Mouse (Mus musculus) layer of hippocampus, postnatal 25 days (tissue): ENCODE data around the gene Camk1d. TPM values are rescaled to one million over a fixed set of nuclear protein-coding genes. Genes with fewer than 3 reads are reported as not detected.
"Not testable (repeated sequence)": the region's sequence is repeated elsewhere in the genome, so short reads cannot be mapped to it uniquely, and the experiment has no call there.

Experiments used
- DNase-seq, 2 experiments: peaks; one replicate each; pipeline ENCODE4 v3.0.0; 2022; ENCODE audit warnings: mixed read lengths in 2 of 2, low spot score in 1 of 2; ENCODE audit errors: extremely low spot score in 1 of 2
- total RNA-seq, 2 experiments: library from RNA; stranded (reverse); gene quantifications; 2 replicates each; pipeline ENCODE4 v1.2.3; 2021

The Camk1d gene
- total RNA-seq, 2 experiments from 2014 or later: 146 to 154 TPM

DNA sequence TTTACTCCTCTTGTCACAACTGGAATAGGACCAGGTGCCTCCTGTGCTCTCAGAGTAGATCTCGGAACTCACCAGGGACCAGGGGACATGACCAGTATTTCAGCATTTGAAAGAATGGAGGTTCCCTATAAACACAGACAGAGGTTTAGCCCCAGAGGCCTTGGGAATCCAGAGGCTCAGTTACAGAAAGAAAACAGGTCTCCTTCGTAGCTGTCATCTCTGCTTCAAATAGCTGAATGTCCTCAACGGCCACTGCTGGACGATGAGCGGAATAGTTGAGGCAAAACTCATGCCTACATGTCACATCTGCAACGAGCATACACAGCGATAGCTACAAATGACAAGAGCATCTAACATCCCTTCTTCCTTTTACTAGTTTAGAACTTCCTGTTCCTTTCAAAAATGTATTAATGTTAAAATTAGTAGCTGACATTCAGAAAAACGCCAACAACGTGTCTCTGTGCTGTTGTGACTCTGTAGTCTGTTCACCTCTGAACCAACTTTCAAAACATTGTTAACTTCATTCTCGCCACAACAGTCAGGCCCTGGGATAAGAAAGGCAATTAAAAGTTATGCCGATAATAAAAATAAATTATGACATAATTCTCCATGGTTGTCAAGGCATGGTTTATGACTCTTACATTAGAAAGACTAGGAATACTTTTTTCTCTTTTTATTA lies 82.5 kb downstream of the Camk1d start:
- DNase-seq: no peak

DNA sequence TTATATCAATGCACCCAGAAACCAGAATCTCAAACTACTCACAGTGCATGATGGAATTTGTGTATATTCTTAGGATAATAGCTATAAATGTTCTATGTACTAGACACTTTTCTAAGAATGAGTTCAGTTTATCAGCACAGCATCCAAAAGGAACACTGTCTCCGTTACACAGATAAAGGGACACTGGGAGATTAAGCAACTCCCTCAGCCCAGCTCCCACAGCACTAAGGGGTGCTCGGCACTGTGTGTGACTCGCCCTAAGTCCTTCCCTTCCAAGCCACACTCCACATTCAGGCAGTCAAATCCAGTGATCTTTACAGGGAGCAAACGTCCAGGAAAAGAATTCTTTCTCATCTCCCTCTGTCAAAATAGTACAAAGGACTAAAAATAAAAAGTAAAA lies 83.6 kb downstream of the Camk1d start:
- DNase-seq: no peak

DNA sequence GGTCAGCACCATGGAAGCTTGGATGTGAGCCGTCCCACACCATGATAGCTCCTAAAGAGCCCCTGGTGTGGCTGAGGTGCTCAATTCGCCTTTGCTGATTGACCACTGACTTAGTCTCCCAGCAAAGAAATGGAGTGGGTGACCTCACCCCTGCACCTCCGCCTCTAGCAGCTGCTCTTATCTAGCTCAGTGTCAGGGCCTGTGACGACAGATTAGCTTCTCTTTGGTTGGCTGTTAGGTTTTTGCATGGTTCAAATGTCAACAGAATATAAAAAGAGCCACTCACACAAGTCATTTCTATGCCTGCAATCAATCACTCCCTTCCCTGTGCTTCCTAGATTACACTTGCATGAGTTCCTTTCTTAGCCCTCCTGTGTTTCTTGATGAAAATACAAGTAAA lies 89.9 kb downstream of the Camk1d start:
- DNase-seq: no peak

DNA sequence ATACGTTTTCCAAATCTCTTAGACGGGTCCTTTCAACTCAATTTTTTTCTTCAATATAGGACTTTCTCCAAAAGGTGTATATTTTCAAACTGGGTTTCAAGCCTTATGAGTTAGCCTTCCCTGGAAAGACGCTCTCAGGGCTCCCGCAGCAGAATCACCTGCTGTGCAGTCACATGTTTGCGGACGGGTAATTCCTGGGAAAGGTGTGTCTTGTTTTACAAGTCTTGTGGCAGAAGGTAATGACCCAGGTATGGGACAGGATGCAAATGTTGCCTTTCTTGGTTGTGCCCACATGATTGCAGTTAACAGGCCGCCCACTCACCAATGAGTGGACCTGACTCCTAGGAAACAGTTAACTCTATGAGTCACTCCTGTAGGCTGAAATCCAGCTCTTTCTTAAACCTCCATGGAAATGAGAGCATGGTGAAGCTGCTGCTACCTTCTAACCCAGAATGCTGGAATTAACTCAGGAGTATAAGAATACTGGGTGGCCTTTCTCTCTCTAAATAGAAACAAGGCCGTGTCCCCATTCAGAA lies 95.9 kb downstream of the Camk1d start:
- DNase-seq: no peak

DNA sequence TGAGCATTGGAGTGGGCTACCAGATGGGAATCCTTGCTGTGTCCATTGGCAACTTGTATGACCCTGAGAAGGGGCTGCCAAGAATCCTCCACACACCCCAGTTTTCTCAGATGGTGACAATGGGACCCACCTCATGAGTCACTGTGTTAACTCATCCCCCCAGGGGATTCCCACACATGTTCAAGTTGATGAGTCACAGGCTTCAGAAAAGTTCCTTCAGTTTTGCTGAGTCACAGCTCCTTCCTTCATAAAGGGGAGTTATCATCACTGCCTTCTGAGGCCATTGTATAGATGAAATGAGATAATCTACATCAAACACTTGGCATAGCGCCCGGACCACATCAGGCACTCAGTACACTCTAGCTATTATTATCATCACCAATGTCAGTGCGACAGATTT lies 99.4 kb downstream of the Camk1d start:
- DNase-seq: peak in 1 of 2 experiments; percentile 32

DNA sequence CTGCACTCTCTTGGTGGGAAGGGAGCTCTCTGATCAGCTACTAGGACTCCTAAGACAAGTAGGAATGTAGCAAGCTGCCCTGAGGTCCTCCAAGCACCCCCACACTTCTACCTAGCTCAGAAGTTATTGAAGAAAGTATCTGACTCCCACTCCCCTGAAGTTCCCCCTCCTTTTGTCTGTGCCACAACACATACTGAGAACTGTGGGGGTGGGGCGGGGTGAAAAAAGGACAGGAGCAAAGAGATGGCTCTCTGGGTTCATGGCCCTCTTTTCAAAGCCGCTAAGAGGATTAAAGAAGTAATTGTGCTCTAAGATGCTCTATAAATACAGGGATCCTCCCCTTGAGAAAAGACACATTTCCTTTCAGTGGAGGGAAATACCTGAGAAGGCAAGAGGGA lies 100.0 kb downstream of the Camk1d start:
- no peak for DNase-seq

DNA sequence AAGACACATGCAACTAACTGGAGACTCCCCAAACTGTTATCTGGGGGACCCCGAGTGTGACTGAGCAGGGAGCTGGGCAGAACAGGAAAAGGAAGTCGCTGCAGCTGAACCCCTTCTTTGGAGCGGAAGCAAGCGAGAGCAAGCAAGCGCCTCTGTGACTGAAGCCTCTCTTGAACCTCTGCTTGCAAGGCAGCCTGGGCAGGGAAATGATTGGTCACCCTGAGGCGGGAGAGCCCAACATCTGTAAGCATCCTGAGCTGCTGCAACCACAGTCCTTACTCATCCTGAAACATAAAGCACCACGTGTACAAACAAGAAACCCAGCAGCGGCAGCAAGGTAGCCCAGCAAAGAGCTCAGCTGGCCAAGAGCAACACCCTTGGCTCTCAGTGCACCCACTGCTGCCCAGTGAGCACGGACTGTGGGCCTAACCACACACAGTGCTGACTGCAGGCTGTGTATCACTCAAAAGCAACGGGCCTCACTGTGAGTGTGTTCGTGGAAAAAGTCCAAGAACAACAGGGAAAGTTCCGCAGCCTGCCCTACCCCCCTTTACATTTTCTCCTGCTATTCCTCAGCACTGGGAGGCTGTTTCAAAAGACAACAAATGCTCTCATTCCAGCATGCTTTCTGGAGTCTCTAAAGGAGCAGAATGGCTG lies 100.5 kb downstream of the Camk1d start:
- DNase-seq: no peak

DNA sequence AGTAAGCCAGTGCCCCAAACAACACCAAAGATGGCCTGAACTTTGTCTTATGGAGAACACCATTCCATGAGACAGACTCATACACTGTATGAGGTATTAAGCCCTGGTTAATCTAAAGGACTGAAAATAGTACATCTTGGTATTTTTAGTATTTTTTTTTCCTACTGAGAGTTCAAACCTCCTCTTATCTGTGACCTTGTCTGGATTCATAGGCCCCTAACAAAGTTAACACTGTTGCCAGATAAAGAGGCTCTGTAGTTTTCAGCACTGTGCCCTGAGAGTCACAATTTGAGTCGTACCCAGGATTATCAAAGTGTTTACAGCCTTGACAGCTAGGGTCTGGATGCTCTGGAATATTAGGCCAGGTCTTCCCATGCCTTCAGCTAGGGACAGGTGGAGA lies 102.7 kb downstream of the Camk1d start:
- no peak for DNase-seq

DNA sequence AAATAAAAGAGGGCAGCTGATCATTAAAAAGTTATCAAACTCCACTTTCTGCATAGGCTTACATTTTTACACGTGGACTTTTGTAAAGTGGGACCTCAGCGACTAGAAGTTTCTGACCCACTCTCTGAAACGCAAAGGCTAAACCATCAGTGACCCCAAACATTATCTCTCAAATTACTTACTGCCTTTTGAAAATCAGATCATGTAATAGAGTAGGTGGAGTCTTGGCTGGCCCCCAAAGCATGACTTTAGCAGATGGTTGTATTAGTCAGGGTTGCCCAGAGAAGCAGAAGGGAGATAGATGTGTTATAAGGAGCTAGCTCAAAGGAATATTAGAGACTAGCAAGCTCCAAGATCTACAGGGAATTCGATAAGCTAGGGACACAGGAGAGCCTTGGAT lies 103.8 kb downstream of the Camk1d start:
- peak in 1 of 2 experiments; percentile 52 for DNase-seq

DNA sequence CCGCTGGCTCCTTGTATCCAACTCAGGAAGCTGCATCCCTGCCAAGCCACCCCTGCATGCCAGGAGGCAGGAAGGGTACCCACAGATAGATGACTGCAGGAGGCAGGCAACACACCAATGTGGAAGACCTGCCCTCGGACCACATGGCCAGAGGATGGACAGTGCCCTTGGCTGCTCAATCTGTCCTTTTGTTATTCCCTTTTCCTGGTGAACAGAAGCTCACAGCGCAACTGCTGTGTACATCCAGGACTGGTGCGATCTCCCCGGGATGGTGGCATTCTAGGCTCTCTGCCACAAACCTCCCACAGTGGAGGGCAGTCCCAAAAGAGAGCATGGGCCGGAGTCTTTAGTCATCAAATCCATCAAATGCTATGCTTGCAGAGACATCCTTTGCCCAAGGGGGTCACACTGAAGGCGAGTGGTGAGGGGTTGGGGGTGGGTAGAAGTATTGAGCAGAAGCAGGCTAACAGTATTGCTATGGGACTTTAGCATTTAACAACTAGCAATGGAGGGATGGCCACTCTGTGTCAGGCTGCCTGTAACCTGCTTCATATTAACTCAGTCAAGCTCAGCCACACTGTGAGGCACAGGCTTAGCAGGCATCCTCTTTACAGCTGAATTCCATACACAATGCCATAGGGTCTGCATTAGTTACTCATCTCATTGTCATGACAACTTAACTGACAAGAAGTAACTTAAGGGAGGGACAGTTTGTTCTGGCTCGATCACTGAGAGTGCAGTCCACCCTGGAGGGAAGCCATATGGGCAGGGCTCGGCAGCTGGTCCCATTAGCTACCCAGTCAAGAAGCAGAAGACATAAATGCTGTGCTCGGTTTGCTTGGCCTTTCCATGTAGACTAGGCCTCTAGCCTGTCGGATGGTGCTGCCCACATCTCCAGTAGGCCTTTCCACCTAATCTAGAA lies 106.1 kb downstream of the Camk1d start:
- DNase-seq: no peak

DNA sequence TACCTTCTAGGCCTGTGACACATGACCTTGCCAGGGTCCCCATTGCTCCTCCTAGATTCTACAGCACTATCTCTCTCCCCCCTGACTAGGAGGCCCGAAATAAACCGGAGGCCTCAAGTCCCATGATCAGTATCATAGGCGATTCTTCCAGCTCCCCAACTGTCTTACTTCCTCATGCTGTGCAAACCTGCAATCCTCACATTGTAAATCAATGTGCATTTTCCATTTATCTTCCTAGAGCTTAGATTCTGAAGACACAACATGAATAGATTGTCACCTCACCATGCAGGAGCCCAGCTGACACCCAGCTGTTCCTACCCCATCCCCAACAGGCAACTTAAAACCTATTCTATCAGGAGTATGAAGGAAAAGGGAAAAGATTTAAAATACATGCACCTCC lies 108.5 kb downstream of the Camk1d start:
- DNase-seq: no peak

DNA sequence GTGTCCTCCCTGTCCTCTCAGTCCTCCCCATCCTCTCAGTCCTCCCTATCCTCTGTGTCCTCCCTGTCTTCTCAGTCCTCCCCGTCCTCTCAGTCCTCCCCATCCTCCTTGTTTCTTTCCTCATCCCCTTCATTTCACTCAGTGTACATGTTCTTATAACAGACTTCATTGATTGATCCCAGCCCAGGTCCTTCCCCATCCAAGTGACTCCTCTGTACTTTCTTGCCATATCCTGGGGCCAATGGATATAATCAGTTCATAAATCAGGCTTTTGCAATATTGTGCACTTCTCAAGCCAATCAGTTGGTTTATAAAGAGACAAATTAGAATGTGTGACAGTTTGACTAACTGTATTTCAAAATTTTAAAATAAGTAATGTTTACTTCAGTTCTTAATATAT lies 112.3 kb downstream of the Camk1d start:
- DNase-seq: no peak

DNA sequence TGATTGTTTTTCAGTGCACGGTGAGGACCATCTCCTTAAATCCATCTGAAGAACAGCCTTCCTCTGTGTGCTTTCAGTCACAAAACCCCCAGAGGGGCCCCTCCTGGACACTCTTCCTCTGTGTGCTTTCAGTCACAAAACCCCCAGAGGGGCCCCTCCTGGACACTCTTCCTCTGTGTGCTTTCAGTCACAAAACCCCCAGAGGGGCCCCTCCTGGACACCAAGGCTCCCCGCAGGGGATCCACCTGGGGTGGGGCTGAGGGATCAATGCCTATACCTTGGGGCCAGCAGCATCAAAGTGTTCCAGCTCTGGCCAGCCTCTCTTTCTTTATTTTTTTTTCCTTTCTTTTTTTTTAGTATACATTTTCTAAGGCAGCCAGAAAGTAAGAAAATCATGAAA lies 113.1 kb downstream of the Camk1d start:
- not testable (repeated sequence) for DNase-seq

DNA sequence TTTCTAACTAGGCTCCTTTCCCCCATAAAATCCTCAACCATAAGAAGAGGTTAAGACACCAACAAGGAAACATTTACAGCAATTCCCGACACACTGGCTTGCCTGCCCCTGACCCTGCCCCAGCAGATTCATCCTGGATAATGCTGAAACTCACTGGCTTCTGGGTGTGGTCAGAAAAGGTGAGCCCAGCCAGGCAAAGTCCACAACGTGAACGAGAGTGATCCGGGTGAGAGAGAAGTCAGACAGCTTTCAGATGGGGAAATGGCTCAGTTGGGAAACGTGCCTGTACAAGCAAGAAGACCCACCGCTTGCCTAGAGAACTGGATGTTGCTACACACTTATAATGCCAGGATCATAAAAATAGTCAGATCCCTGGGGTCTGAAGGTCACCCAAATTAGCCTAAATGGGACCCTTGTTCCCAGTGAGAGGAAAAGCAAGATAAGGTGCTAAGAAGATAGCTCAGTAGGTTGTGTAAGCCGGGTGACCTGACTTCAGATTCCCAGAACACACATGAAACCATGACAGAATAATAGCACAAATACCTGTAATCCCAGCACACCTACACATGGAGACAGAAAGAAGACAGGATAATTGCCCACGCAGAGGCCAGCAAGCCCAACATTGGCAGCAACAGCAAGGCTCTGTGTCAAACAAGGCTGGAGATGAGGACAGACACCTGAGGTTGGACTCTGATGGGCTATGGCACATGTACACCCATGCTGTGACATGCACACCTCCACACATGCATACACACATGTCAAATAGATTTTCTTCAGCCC lies 113.9 kb downstream of the Camk1d start:
- DNase-seq: no peak

DNA sequence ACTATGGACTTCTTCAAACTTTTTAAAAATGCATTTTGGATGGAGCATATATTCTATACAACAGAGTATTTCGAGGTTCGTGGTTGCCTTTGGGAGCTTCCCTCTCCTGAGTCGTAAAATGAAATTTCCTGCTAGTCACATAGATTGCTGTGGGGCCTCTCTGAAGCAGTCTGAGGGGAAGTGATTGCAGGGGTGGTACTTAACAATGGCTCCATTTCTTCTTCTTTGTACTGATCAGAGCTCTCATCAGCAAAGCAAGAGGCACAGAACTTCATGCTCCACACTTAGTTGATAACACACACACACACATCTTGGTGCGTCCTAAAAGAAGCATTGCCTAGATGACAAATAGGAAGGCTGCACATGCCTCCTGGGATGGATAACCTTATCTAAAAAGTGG lies 114.6 kb downstream of the Camk1d start:
- no peak for DNase-seq

DNA sequence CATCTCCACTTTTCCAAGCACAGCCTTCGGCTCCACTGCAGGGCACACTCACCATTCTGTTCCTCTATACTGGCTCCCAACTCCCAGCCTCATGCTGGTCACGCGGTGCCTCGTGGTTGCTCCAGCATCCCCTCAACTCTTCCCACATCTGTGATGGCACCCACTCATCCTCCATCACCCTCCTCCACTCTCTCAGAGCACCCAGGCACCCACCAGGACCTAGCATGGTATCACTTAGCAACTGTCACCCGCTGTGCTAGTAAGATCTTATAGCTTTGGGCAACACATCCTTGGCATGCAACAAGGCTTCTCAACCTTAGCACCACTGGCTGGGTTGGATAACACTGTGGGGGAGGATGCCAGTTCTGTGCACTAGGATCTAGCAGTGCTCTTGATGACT lies 115.8 kb downstream of the Camk1d start:
- no peak for DNase-seq

DNA sequence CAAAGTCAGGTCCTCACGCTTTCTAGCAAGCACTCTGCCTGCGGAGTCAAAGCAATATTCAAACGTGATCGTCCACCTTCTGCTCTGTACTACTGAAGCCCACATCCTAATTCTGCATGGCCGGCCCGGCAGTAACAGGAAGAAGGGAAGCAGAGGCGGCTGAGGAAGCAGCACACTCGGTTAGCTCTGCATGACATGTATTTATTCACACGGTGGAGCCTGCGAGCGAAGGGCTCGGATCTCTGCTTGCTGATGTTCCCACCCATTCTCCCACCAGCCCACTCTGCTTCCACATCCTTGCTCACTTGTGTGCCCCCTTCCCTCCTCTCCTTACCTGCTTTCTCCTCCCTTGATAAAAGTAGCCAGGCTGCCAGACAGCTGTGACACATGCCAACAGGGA lies 117.4 kb downstream of the Camk1d start:
- DNase-seq: no peak

DNA sequence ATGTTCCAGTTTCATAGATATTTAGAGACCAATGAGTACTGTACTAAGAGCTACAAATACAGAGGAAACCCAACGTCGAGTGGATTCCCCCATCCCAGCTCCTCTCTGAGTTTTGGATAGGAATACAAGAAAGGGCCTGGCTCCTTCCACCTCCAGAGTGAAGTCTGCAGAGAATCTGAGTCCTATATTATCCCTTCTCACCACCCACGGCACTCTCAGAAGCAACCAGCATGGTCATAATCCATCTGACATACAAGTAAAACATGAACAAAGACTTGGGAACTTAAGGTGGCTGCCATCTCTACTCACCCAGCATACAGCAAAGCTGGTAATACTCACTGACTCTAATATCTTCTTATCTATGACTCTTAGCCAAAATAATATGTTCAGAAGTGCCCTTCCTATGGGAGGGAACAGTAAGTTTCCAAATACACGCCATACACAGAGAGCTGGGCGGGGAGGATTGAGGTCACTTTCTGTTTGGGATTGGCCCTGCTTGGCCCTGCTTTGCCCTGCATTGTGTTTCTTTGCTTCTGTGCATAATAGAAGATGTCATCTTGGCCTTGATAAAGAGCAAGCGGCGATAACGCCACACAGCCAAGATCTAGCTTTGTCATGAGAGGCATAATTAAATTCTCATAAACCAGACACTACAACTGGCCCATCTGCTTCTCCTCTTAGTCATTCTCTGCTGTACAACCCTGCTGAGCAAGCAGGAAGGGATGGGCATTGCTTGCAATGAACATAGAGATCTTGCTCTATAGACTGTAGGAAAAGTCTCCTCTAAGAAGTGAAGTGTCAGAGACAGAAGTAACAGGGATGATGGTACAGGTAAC lies 118.7 kb downstream of the Camk1d start:
- DNase-seq: no peak

DNA sequence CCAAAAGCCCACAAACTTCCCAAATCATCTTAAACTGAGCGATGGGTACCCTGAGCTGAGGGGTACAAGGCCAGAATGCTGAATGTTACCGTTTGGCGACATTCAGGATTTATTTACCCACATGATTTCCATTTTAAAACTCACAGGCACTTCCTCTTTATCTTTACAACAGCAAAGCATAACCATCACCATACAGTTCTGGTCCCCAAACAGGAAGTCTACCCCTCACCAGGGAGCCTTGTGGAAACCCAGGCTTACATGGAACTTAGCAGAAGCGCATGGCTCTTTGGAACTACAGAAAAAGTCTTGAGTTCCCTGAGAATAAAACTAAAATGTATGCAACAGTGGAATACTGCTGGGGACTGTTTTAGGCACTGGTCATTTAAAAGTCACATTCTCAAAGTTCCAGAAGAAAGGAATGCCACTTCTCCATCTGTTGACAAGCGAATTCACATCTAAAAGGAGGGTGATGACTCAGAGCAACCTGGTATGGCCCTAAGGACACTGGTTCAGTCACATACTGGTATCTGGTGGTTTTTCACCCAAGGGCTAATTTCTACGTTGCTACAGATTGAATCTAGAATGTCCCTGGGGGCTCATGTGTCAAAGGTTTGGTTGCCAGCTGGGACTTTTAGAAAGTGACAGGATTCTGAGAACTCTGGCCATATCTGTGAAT lies 121.7 kb downstream of the Camk1d start:
- DNase-seq: no peak
